Mouse (Mus musculus): ENCODE measurements around the gene Coa4. TPM values are rescaled to one million over a fixed set of nuclear protein-coding genes. Genes with fewer than 3 reads are reported as not detected.

The Coa4 gene
- 15.8 and 17.2 TPM in 2 replicates for polyA plus RNA-seq (2015; fragmentation: Nextera tagmentation; extraction: Ambion mirVana)

DNA sequence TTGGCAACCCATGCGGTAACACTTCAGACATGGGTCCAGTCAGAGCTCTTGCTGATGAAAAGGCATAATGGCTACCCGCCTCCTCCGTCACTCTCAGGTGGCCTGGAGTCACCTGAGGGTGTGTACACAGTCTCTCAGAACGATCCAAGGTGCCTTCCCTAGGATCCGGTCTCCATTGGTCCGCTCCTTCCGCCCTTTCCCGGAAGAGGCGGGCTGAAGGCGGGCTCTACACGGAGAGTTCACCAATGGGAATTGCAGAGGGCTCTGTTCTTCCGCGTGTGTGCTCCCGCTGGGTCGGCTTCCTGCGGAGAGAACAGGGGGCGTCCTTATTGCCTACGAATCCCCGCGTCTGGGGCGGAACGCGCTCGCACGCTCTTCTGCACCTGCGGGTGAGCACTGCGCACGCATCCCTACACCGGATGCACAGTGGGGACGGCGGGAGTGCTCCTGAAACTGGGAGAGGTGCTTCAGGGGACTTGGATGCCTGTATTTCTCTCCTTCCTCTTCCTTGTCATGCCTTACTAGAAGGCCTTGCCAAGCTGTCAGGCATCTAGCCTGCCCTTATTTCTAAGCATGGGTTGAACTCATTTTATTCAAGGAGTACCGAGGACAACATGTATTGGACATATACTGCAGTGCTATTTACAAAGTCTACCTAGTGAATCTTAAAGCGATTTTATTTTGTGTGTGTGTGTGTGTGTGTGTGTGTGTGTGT, at the start of gene Coa4:
TSS of gene Coa4 (plus strand) at position 268 of the 715 bp plus-strand sequence.
- Histone ChIP-seq H3K36me3 (peaks cover 17% of the 10 kb centered on the region), H3K9ac (peak within 1 kb of the TSS; percentile 83), H3K27me3 (no peaks in the 10 kb centered on the region), H3K27ac (peak within 1 kb of the TSS; percentile 92), H3K9me3 (no peaks in the 10 kb centered on the region), H3K4me1 (replicated peaks) (peaks cover 11% of the 10 kb centered on the region), H3K4me2 (peak within 1 kb of the TSS; percentile 70), H3K4me3 (peak within 1 kb of the TSS; percentile 67)
- under 1% methylated on average over 33 of the region's 33 CpGs for WGBS
- peak; percentile 99 for ATAC-seq (ENCODE audit: low FRiP score)

DNA sequence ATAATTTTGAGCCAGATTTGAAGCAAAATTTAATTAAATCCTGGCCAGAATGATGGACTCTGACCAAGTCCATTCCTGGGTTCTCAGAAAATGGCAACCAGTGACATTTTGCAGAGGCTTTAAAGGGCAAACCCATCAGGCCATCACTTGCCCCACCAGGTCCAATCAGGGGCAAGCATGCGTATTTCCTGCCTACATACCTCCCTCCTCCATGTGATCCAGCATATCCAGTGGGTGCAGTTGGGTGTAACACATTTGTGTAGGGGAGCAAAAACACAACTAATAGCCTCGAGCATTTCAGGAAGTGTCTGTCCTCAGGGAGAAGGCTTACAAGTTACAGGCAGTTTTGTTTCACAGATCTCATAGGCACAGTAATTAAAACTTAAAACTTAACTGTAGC, 49.6 kb upstream of the Coa4 start:
- Histone ChIP-seq H3K9ac (no peak overlapping the region), H3K27me3 (peaks cover 2% of the 10 kb centered on the region; the same call in 1 of the 2 replicates), H3K4me1 (replicated peaks) (peaks cover 11% of the 10 kb centered on the region; the same call in 1 of the 2 replicates), H3K36me3 (no peaks in the 10 kb centered on the region), H3K4me2 (no peak overlapping the region), H3K9me3 (no peaks in the 10 kb centered on the region), H3K27ac (no peak overlapping the region), H3K4me3 (no peak overlapping the region)
- no peak for ATAC-seq (ENCODE audit: low FRiP score)
- WGBS = 82% methylated on average over 2 of the region's 2 CpGs

DNA sequence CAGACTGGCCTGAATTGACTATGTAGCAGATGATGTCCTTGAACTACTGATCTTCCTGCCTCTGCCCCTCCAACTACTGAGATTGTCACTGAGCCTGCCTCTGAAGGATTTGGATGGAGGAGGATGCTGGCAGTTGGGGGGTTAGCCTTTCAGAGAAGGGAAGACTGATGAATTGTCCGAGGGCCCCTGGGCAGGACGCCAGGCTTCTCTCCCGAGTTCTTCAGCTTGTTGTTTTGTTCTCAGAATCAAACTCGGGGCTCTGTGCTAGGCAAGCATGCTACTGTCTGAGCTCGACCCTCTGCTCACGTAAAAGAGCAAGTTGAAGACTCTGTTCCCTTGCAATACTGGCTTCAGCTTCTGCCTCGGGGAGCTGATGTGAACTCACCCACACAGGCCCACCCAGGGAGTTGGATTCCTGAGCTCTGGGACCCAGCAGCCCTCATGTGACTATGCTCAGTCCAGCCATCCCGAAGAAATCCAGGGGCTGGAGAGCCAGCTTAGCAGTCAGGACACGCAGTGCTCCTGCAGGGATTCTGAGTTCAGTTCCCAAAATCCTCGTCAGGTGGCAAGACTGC, 48.3 kb upstream of the Coa4 start:
- H3K4me1 ChIP-seq (replicated peaks) = peaks cover 23% of the 10 kb centered on the region
- H3K27ac ChIP-seq = peak overlapping the region; percentile 60
- peak; percentile 55 for ATAC-seq (ENCODE audit: low FRiP score)
- 23% methylated on average over 10 of the region's 10 CpGs for WGBS
- H3K9me3 ChIP-seq = no peaks in the 10 kb centered on the region
- peaks cover 15% of the 10 kb centered on the region for H3K27me3 ChIP-seq
- no peaks in the 10 kb centered on the region for H3K36me3 ChIP-seq
- H3K9ac ChIP-seq = no peak overlapping the region
- H3K4me2 ChIP-seq = no peak overlapping the region
- no peak overlapping the region for H3K4me3 ChIP-seq

DNA sequence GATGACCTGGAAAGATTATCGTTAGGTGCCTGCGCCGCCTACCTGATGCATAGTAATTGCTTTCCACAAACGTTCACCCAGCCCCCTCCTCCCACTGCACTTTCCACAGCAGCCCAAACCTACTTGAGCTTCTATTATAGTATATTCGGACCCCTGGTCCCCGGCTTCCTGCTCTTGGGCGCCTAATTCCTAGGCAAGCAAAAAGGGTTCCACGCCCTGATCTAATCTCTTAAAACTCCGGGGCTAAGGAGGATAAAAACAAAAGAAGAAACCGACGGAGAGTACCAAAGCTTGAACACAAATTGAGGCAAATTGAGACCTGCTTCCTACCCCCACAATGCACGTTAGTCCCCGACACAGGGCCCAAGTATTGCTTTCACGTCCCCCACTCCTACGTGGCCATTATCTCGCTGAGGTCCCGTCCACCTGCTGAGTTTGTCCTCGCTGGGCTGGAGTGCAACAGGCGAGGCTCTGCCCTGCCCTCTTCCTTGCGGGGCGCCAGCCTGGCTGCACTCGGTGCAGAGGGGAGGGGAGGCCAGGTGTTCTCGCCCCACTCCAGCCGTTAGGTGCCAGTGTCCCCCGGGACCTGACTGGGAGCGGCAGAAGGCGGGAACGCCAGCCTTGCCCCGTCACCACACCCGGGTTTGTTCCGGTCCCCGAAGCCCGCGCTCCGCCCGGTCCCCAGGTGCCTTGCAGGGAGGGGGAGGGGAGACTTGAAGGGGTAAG, 44.3 kb upstream of the Coa4 start:
- H3K4me3 ChIP-seq = peak overlapping the region; percentile 40
- no peak for ATAC-seq (ENCODE audit: low FRiP score)
- peaks cover 18% of the 10 kb centered on the region for H3K27me3 ChIP-seq
- H3K9ac ChIP-seq = peak overlapping the region; percentile 66
- H3K36me3 ChIP-seq = peaks cover 5% of the 10 kb centered on the region; the same call in 1 of the 2 replicates
- peaks cover 54% of the 10 kb centered on the region for H3K4me1 ChIP-seq (replicated peaks)
- H3K4me2 ChIP-seq = peak overlapping the region; percentile 70
- H3K9me3 ChIP-seq = no peaks in the 10 kb centered on the region
- WGBS = 4% methylated on average over 33 of the region's 36 CpGs
- no peak overlapping the region for H3K27ac ChIP-seq

DNA sequence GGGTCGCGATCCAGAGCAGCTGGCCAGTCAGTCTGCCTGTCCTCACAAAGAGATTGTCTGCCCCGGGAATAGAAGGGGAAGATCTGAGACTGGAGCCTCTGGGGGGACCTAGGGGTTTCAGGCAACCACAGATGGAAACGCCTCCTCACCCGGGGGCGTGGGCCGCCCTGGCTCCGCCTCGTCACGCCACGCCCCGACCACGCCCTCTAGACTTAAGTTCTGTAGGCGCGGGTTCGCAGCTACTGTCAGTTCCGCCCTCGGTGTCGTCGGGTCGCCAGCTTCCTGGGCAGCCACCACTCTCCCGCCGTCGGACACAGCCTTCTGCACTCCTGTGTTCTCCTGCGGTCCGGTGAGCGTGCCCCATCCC, 43.8 kb upstream of the Coa4 start, which contains the start of gene Ucp2:
TSS of gene Ucp2 (plus strand) at position 221 of the 367 bp plus-strand sequence.
- ATAC-seq (ENCODE audit: low FRiP score) = 0 out of 2 replicates have a peak, but pooled peaks have one; percentile 16
- peak within 1 kb of the TSS; percentile 31 for H3K27ac ChIP-seq
- peak within 1 kb of the TSS; percentile 66 for H3K9ac ChIP-seq
- peak within 1 kb of the TSS; percentile 40 for H3K4me3 ChIP-seq
- no peaks in the 10 kb centered on the region for H3K9me3 ChIP-seq
- peak within 1 kb of the TSS; percentile 70 for H3K4me2 ChIP-seq
- H3K4me1 ChIP-seq (replicated peaks) = peaks cover 53% of the 10 kb centered on the region
- WGBS = under 1% methylated on average over 26 of the region's 27 CpGs
- H3K27me3 ChIP-seq = peaks cover 18% of the 10 kb centered on the region
- H3K36me3 ChIP-seq = peaks cover 8% of the 10 kb centered on the region

DNA sequence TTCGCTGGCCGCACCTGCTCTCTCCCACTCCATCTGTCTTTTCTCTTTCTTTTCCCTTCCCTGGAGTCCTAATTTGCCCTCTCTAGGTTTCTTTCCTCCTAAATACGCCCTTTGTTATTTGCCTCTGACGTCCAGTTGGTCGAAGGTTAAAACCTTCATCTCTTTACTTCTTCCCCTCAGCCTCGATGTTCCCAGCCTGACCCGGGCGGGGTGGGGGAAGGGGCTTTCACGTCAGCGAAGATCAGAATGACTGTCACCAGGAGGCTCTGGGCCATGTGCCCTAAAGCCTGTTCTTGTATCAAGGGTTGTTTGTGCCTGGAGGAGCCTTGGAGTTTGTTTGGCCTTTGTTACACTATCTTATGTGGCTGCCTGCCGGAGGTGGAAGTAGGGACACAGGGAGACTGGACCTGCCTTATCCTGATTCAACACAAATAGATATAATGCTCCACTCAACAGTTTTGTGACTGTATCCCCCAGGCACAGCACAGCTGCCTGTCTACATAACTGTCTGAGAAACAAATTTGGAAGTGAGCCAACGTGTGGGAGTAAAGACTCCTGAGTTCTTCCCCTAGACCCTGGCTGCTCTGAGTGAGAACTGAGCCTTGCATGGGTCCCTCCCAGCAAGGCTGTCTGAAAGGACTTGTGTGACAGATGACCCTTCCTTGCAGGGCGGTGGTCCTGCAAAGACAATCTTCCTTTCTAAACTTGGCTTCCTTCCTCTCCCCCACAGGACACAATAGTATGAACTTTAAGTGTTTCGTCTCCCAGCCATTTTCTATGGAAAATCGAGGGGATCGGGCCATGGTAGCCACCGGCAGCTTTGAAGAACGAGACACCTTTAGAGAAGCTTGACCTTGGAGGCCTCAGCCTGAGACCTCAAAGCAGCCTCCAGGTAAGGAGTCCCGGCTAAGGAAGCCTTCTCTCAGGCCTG, 43.1 kb upstream of the Coa4 start:
- peak overlapping the region; percentile 40 for H3K4me3 ChIP-seq
- no peaks in the 10 kb centered on the region for H3K9me3 ChIP-seq
- H3K27ac ChIP-seq = peak overlapping the region; percentile 31
- ATAC-seq (ENCODE audit: low FRiP score) = no peak
- H3K36me3 ChIP-seq = peaks cover 8% of the 10 kb centered on the region
- peak overlapping the region; percentile 70 for H3K4me2 ChIP-seq
- 37% methylated on average over 19 of the region's 19 CpGs for WGBS
- peaks cover 18% of the 10 kb centered on the region for H3K27me3 ChIP-seq
- H3K4me1 ChIP-seq (replicated peaks) = peaks cover 48% of the 10 kb centered on the region
- H3K9ac ChIP-seq = peak overlapping the region; percentile 66

DNA sequence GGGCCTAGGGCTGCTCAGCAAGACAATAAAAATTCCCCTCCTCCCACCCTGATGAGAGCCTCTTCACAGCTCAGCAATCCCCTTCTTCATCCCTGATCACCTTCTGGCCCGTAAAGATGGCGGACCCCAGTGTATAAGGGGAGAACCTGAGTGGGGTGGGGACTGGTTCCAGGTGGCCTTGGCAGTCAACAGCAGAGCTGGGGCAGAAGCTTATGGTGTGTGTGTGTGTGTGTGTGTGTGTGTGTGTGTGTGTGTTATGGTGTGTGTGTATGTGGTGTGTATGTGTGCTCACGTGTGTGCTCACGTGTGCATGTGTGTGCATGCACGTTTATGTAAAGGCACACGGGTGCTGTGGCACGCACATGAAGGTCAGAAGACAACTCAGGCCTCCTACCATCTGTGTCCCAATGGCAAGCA, 42.4 kb upstream of the Coa4 start:
- 92% methylated on average over 7 of the region's 7 CpGs for WGBS

DNA sequence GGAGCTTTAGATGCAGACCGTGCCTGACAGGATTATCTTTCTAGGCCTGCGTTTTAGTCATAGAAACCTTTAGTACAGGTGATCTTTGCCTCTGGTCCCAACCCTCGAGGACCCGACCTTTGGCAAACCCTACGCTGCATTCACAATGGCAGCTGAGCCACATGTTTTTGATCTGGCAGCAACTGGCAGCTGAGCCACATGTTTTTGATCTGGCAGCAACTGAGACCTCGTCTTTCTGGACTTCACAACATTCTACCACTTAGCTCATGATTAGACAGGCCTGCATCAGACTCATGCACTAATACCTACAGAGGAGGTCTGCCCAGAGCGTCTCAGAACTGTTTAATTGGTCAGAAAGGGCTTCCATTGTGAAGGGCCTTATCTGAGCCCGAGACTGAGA, 41.8 kb upstream of the Coa4 start:
- no peak for ATAC-seq (ENCODE audit: low FRiP score)
- WGBS = 49% methylated on average over 8 of the region's 8 CpGs
- Histone ChIP-seq H3K27ac (peak overlapping the region; percentile 87), H3K9me3 (no peaks in the 10 kb centered on the region), H3K4me1 (replicated peaks) (peaks cover 46% of the 10 kb centered on the region), H3K4me3 (no peak overlapping the region), H3K27me3 (peaks cover 18% of the 10 kb centered on the region), H3K4me2 (peak overlapping the region; percentile 70), H3K9ac (0 out of 2 replicates have a peak overlapping the region, but pooled peaks have one; percentile 13), H3K36me3 (peaks cover 8% of the 10 kb centered on the region)

More for the DNA sequence above, 42.4 kb upstream of the Coa4 start:
- peaks cover 18% of the 10 kb centered on the region for H3K27me3 ChIP-seq
- 0 out of 2 replicates have a peak overlapping the region, but pooled peaks have one; percentile 31 for H3K27ac ChIP-seq
- H3K4me3 ChIP-seq = peak overlapping the region; percentile 40
- no peak overlapping the region for H3K9ac ChIP-seq
- H3K36me3 ChIP-seq = peaks cover 8% of the 10 kb centered on the region
- no peaks in the 10 kb centered on the region for H3K9me3 ChIP-seq
- ATAC-seq (ENCODE audit: low FRiP score) = no peak
- H3K4me1 ChIP-seq (replicated peaks) = peaks cover 46% of the 10 kb centered on the region
- peak overlapping the region; percentile 70 for H3K4me2 ChIP-seq

DNA sequence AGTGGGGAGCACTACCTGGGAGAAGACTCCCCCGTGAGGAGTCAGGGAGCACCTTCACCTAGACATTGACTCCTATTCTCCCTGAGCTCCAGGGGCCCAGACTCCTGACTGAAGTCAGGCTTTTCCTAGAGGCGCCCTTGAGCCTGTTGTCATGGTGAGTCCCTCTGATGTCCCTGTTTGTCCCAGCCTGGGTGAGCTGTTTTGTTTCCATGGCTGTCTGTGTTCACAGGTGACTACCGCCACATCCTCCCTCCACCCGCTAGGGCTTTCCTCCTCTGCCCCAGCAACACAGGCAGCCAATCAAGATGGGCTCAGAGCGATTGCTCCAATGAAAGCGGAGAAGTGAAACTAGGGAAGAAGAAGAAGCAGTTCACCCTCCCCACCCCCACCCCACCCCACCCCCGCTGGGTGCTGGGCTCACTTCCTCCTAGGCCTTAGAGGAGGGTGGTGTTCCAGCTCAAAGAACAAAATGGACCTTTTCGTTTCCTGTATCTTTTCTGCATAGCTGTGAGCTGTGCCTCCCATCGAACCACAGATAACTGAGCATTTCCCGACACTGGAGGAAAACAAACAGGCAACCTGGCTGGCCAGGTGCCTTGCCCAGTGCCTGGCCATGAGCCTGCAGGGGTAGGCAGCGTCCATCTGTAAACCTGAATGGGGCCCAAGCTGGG, 41.2 kb upstream of the Coa4 start:
- no peak overlapping the region for H3K4me3 ChIP-seq
- 30% methylated on average over 11 of the region's 11 CpGs for WGBS

DNA sequence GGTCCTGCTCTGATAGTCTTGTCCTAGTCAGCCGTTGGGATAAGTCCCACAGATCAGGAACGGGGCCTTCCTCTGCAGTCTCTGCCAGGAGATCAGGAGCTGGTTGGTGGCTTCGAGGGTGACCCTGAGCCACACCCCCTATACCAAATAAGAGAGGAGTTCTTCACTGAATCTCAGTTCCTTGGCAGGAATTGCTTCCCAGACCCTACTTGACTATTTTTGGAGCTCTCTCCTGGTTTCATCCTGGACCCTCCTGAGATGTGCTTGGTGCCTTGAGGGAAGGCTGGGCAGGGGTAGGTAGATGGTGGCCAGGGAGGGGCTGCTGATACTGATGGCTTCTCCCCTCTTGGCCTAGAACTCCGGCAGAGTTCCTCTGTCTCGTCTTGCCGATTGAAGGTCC, 40.5 kb upstream of the Coa4 start:
- Histone ChIP-seq H3K27me3 (peaks cover 18% of the 10 kb centered on the region), H3K36me3 (peaks cover 8% of the 10 kb centered on the region), H3K9ac (0 out of 2 replicates have a peak overlapping the region, but pooled peaks have one; percentile 29), H3K27ac (peak overlapping the region; percentile 87), H3K4me2 (peak overlapping the region; percentile 70; the same call in 1 of the 2 replicates), H3K4me3 (no peak overlapping the region), H3K9me3 (no peaks in the 10 kb centered on the region), H3K4me1 (replicated peaks) (peaks cover 46% of the 10 kb centered on the region)
- 83% methylated on average over 6 of the region's 6 CpGs for WGBS
- no peak for ATAC-seq (ENCODE audit: low FRiP score)

More for the DNA sequence above, 41.2 kb upstream of the Coa4 start:
- peaks cover 46% of the 10 kb centered on the region for H3K4me1 ChIP-seq (replicated peaks)
- ATAC-seq (ENCODE audit: low FRiP score) = peak; percentile 75
- no peaks in the 10 kb centered on the region for H3K9me3 ChIP-seq
- 0 out of 2 replicates have a peak overlapping the region, but pooled peaks have one; percentile 29 for H3K9ac ChIP-seq
- H3K27me3 ChIP-seq = peaks cover 18% of the 10 kb centered on the region
- H3K4me2 ChIP-seq = peak overlapping the region; percentile 70
- H3K36me3 ChIP-seq = peaks cover 8% of the 10 kb centered on the region
- peak overlapping the region; percentile 87 for H3K27ac ChIP-seq

DNA sequence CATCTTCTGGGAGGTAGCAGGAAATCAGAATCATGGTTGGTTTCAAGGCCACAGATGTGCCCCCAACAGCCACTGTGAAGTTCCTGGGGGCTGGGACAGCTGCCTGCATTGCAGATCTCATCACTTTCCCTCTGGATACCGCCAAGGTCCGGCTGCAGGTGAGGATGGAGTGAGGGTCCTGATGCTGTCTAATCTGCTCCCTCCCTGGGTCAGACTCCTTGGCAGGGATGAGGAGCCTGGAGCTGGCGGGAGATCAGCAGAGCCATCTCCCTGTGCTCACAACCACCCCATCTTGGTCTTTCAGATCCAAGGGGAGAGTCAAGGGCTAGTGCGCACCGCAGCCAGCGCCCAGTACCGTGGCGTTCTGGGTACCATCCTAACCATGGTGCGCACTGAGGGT, 40.1 kb upstream of the Coa4 start:
- no peaks in the 10 kb centered on the region for H3K9me3 ChIP-seq
- H3K4me1 ChIP-seq (replicated peaks) = peaks cover 46% of the 10 kb centered on the region
- WGBS = over 99% methylated on average over 9 of the region's 9 CpGs
- no peak overlapping the region for H3K4me2 ChIP-seq
- H3K27ac ChIP-seq = peak overlapping the region; percentile 87; the same call in 1 of the 2 replicates
- peaks cover 18% of the 10 kb centered on the region for H3K27me3 ChIP-seq
- no peak overlapping the region for H3K9ac ChIP-seq
- H3K36me3 ChIP-seq = peaks cover 8% of the 10 kb centered on the region
- H3K4me3 ChIP-seq = no peak overlapping the region
- ATAC-seq (ENCODE audit: low FRiP score) = no peak
